Mouse (Mus musculus): ENCODE measurements around the gene Mtmr12. TPM values are rescaled to one million over a fixed set of nuclear protein-coding genes. Genes with fewer than 3 reads are reported as not detected.
"Not testable (repeated sequence)": the region's sequence is repeated elsewhere in the genome, so short reads cannot be mapped to it uniquely, and the experiment has no call there.

Mtmr12 gene
- polyA plus RNA-seq, 1 experiment from 2014 or later = 7.2 TPM

DNA sequence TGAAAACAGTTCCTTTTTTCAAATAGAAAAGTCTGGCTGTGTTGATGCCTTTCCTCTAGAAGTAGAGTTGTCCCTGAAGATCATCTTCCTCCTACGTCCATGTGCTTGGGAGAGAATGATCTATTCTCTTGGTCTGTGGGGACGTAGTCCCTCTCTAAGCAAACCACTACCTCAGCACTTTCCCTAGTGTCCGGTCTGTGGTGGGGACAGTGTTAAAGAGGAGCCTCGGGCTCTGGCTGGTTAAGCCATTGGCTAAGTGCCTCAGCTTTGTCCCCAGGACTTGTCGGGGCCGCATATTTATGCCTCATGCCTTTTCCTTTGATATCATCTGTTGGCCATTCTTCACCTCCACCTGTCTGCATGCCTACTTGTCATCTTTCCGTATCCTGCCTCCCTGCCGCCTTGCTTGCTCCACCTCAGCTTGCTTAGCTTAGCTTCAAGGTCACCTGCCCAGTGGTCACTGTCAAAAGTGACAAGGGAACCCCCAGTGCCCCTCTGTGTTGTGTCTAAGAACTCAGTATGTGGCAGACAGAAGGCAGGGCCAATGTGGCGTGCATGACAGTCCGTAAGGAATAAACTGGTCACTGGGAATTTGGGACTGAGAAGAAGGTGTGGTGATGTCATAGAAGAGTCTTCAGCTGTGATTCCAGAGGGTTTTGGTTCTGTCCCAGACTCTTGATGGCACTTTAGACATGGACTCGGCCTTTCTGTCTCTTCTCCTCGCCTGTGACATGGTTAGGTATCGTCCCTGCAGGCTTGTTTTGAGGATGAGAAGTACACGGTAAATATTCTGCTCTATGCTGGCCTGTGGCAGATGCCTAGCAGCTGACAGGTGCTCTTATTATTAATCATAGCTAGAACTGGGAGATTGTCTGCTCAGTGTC is 9.9 kb downstream of the Mtmr12 start:
- no peak for ATAC-seq (ENCODE audit: insufficient read depth)
- Histone ChIP-seq H3K4me1 (replicated peaks) (peaks cover 61% of the 10 kb centered on the region), H3K9me3 (replicated peaks) (no peaks in the 10 kb centered on the region), H3K4me3 (replicated peaks) (no peak overlapping the region), H3K36me3 (replicated peaks) (peaks cover 3% of the 10 kb centered on the region; the same call in 1 of the 2 replicates), H3K27ac (replicated peaks) (no peak overlapping the region), H3K4me2 (no peak overlapping the region), H3K27me3 (no peaks in the 10 kb centered on the region), H3K9ac (no peak overlapping the region)
- 69% methylated on average over 14 of the region's 14 CpGs for WGBS (ENCODE audit: insufficient replicate concordance)

- ATAC-seq (ENCODE audit: insufficient read depth) = no peak
- Histone ChIP-seq H3K27ac (replicated peaks) (no peak overlapping the region), H3K4me3 (replicated peaks) (no peak overlapping the region), H3K27me3 (no peaks in the 10 kb centered on the region), H3K9ac (no peak overlapping the region), H3K4me1 (replicated peaks) (peaks cover 62% of the 10 kb centered on the region), H3K36me3 (replicated peaks) (peaks cover 3% of the 10 kb centered on the region; the same call in 1 of the 2 replicates), H3K4me2 (no peak overlapping the region), H3K9me3 (replicated peaks) (no peaks in the 10 kb centered on the region)
- 89% methylated on average over 5 of the region's 5 CpGs for WGBS (ENCODE audit: insufficient replicate concordance)
Observed at GRCm38 (mm10) chr15:12215415-12215718, 10.5 kb downstream of the Mtmr12 start.

DNA sequence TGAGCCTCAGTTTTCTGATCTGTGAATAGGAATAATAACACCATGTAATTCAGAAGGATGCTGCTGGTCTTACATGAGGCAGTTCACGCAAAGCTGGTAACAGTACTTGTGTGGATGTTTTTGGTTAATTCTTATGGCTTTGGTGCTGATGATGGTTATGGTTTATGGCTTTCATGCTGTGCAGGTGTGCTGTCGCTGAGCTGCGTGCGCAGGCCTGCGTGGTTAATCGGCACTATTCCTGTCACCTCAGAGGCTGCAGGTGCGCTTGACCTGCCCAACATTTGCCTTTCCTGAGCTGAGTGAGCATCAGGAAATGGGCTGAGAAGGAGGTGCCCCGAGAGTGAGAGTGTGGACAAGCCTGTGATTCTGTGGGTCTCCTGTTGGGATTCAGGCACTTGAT is 11.3 kb downstream of the Mtmr12 start:
- H3K4me2 ChIP-seq = no peak overlapping the region
- H3K4me3 ChIP-seq (replicated peaks) = no peak overlapping the region
- ATAC-seq (ENCODE audit: insufficient read depth) = no peak
- no peak overlapping the region for H3K9ac ChIP-seq
- H3K27ac ChIP-seq (replicated peaks) = no peak overlapping the region
- no peaks in the 10 kb centered on the region for H3K27me3 ChIP-seq
- 86% methylated on average over 8 of the region's 8 CpGs for WGBS (ENCODE audit: insufficient replicate concordance)
- H3K9me3 ChIP-seq (replicated peaks) = no peaks in the 10 kb centered on the region
- H3K4me1 ChIP-seq (replicated peaks) = peaks cover 67% of the 10 kb centered on the region
- peaks cover 3% of the 10 kb centered on the region; the same call in 1 of the 2 replicates for H3K36me3 ChIP-seq (replicated peaks)

- no peak overlapping the region for H3K9ac ChIP-seq
- WGBS (ENCODE audit: insufficient replicate concordance) = 19% methylated on average over 13 of the region's 13 CpGs
- no peaks in the 10 kb centered on the region for H3K9me3 ChIP-seq (replicated peaks)
- H3K4me2 ChIP-seq = no peak overlapping the region
- H3K4me1 ChIP-seq (replicated peaks) = peaks cover 66% of the 10 kb centered on the region
- no peak for ATAC-seq (ENCODE audit: insufficient read depth)
- no peaks in the 10 kb centered on the region for H3K27me3 ChIP-seq
- H3K36me3 ChIP-seq (replicated peaks) = 0 out of 2 replicates have a peak, but pooled peaks cover under 1% of the 10 kb centered on the region
- no peak overlapping the region for H3K27ac ChIP-seq (replicated peaks)
- H3K4me3 ChIP-seq (replicated peaks) = no peak overlapping the region
Observed at GRCm38 (mm10) chr15:12216798-12217197, 12.0 kb downstream of the Mtmr12 start.

- not testable (repeated sequence) for H3K4me2 ChIP-seq; H3K27ac ChIP-seq (replicated peaks); H3K9ac ChIP-seq; H3K4me3 ChIP-seq (replicated peaks); H3K9me3 ChIP-seq (replicated peaks); ATAC-seq (ENCODE audit: insufficient read depth); H3K36me3 ChIP-seq (replicated peaks); H3K27me3 ChIP-seq
- WGBS (ENCODE audit: insufficient replicate concordance) = 67% methylated on average over 3 of the region's 3 CpGs
- H3K4me1 ChIP-seq (replicated peaks) = peaks cover 68% of the 10 kb centered on the region
Observed at GRCm38 (mm10) chr15:12217332-12217731, 12.5 kb downstream of the Mtmr12 start.

GRCm38 (mm10) chr15:12217849-12218248 is 13.0 kb downstream of the Mtmr12 start:
- H3K9me3 ChIP-seq (replicated peaks) = no peaks in the 10 kb centered on the region
- no peak overlapping the region for H3K27ac ChIP-seq (replicated peaks)
- no peaks in the 10 kb centered on the region for H3K36me3 ChIP-seq (replicated peaks)
- H3K27me3 ChIP-seq = no peaks in the 10 kb centered on the region
- no peak overlapping the region for H3K9ac ChIP-seq
- H3K4me2 ChIP-seq = no peak overlapping the region
- no peak overlapping the region for H3K4me3 ChIP-seq (replicated peaks)
- WGBS (ENCODE audit: insufficient replicate concordance) = 64% methylated on average over 5 of the region's 5 CpGs
- H3K4me1 ChIP-seq (replicated peaks) = peaks cover 71% of the 10 kb centered on the region
- ATAC-seq (ENCODE audit: insufficient read depth) = no peak

GRCm38 (mm10) chr15:12218583-12219382 is 14.0 kb downstream of the Mtmr12 start:
- ATAC-seq (ENCODE audit: insufficient read depth) = no peak

DNA sequence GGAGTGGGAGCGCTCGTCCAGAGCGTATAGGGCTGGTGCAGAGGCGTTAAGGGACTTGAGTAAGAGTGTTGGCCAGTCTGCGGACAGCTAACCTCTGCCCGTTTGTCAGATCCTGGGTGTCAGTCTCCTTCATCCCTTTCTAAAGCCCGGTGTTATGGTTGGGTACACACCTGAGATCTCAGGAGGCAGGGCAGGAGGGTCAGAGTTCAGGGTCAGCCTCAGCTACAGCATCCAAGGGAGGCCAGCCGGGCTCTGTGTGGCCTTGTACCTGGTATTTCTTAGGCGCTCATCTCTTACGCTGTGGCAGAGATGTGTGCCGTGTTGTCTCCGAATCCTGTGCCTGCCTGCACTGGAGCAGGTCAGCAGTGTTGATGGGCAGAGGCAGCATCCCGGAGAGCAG is 16.3 kb downstream of the Mtmr12 start:
- Histone ChIP-seq H3K9ac (no peak overlapping the region), H3K36me3 (replicated peaks) (no peaks in the 10 kb centered on the region), H3K27me3 (no peaks in the 10 kb centered on the region), H3K9me3 (replicated peaks) (no peaks in the 10 kb centered on the region), H3K4me2 (no peak overlapping the region), H3K4me3 (replicated peaks) (no peak overlapping the region), H3K27ac (replicated peaks) (no peak overlapping the region), H3K4me1 (replicated peaks) (peaks cover 82% of the 10 kb centered on the region)
- WGBS (ENCODE audit: insufficient replicate concordance) = 81% methylated on average over 13 of the region's 13 CpGs
- no peak for ATAC-seq (ENCODE audit: insufficient read depth)

More at GRCm38 (mm10) chr15:12218583-12219382, 14.0 kb downstream of the Mtmr12 start:
- H3K9ac ChIP-seq = no peak overlapping the region
- no peaks in the 10 kb centered on the region for H3K9me3 ChIP-seq (replicated peaks)
- H3K27me3 ChIP-seq = no peaks in the 10 kb centered on the region
- H3K36me3 ChIP-seq (replicated peaks) = no peaks in the 10 kb centered on the region
- no peak overlapping the region for H3K27ac ChIP-seq (replicated peaks)
- peaks cover 77% of the 10 kb centered on the region for H3K4me1 ChIP-seq (replicated peaks)
- no peak overlapping the region for H3K4me3 ChIP-seq (replicated peaks)
- WGBS (ENCODE audit: insufficient replicate concordance) = 63% methylated on average over 11 of the region's 11 CpGs
- H3K4me2 ChIP-seq = no peak overlapping the region

DNA sequence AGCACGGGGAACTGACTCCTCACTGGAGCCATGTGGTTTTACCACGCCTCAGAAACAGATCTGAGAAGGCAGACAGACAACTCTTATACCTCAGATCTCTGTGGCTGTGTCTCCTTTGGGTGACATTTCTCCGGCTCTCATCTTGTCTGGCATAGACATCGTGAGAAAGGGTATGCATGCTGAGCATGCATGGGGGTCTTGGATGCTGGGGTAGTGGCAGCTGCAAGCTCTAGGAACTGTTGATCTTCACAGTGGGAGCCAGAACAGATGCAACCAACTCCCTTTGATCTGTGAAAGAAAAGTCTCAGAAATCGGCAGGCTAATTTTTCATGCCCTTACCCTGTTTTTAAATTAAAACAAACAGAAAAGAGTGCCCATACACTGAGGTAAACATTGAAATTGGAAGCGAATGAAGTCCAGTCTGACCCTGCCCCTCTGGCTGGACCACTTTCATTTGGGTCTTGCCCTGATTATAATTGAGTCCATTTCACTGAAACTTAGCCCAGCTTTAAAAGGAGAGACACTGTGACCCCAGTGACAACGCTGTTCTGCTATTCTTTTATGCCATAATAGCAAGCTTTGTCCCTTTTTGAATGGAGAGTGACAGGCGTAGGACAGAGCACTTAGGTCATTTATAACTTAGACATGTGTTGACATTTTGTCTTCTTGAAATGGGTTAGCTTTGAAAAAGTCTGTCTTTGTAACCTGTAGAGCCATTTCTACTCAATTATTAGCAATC is 17.9 kb downstream of the Mtmr12 start:
- Histone ChIP-seq H3K4me1 (replicated peaks) (peaks cover 84% of the 10 kb centered on the region), H3K27ac (replicated peaks) (no peak overlapping the region), H3K36me3 (replicated peaks) (no peaks in the 10 kb centered on the region), H3K9ac (no peak overlapping the region), H3K4me2 (no peak overlapping the region), H3K9me3 (replicated peaks) (no peaks in the 10 kb centered on the region), H3K4me3 (replicated peaks) (no peak overlapping the region), H3K27me3 (no peaks in the 10 kb centered on the region)
- no peak for ATAC-seq (ENCODE audit: insufficient read depth)
- WGBS (ENCODE audit: insufficient replicate concordance) = 42% methylated on average over 8 of the region's 8 CpGs

GRCm38 (mm10) chr15:12223393-12223792 is 18.6 kb downstream of the Mtmr12 start:
- Histone ChIP-seq H3K9ac (no peak overlapping the region), H3K9me3 (replicated peaks) (no peaks in the 10 kb centered on the region), H3K36me3 (replicated peaks) (no peaks in the 10 kb centered on the region), H3K4me2 (no peak overlapping the region), H3K4me3 (replicated peaks) (no peak overlapping the region), H3K27me3 (no peaks in the 10 kb centered on the region), H3K4me1 (replicated peaks) (peaks cover 84% of the 10 kb centered on the region), H3K27ac (replicated peaks) (no peak overlapping the region)
- no peak for ATAC-seq (ENCODE audit: insufficient read depth)
- WGBS (ENCODE audit: insufficient replicate concordance) = 83% methylated on average over 6 of the region's 6 CpGs

DNA sequence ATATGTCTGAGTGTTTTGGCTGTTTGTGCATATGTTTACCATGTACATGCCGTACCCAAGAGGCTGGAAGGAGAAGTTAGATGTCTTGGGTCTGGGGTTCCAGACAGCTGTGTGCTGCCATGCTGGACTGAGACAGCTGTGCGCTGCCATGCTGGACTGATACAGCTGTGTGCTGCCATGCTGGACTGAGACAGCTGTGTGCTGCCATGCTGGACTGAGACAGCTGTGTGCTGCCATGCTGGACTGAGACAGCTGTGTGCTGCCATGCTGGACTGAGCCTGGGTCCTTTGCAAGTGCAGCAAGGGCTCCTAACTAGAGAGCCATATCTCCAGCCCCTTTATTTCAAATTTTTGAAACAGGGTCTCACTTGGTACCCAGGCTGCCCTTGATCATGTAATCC is 19.4 kb downstream of the Mtmr12 start:
- Histone ChIP-seq H3K27ac (replicated peaks) (no peak overlapping the region), H3K4me1 (replicated peaks) (peaks cover 81% of the 10 kb centered on the region), H3K9ac (no peak overlapping the region), H3K4me2 (no peak overlapping the region), H3K4me3 (replicated peaks) (no peak overlapping the region), H3K36me3 (replicated peaks) (no peaks in the 10 kb centered on the region), H3K9me3 (replicated peaks) (no peaks in the 10 kb centered on the region), H3K27me3 (no peaks in the 10 kb centered on the region)
- 85% methylated on average over 2 of the region's 2 CpGs for WGBS (ENCODE audit: insufficient replicate concordance)
- ATAC-seq (ENCODE audit: insufficient read depth) = no peak
